15 mouse cellular contexts compared by ENCODE assay signal in genomic region chr6:5315053-5315759, GRCm38 (mm10). TPM values are rescaled to one million over a fixed set of nuclear protein-coding genes. Genes with fewer than 3 reads are reported as not detected.
DNase-seq lines count a peak whose midpoint lies in the region; ATAC-seq and TF ChIP-seq lines count a peak whose summit lies in the region.
"Had no signal": no experiment of that assay in that cellular context is flagged by ENCODE, and none has a peak within 500 bp of the region (broad histone marks: within the 10 kb centered on the region; RNA-seq: fewer than 3 reads in every experiment).

No protein-coding gene starts in this region.

- no peaks in the 10 kb centered on the region for H3K79me2 ChIP-seq in MEL (ENCODE audit: control insufficient read depth, insufficient read depth, low read length, poor library complexity)

- intact Hi-C loops in heart, postnatal 14 days (cut with DNase I) = no loop called here

- no peaks in the 10 kb centered on the region for H3K9me3 ChIP-seq in heart, embryonic 13.5 days
- no peaks in the 10 kb centered on the region for H3K9me3 ChIP-seq in MEL (replicated peaks; ENCODE audit: insufficient read depth, low read length)
- H3K9me3 ChIP-seq in intestine, embryonic 15.5 days = no peaks in the 10 kb centered on the region
- H3K9me3 ChIP-seq: heart, embryonic 10.5 days; limb, embryonic 12.5 days had no signal

- peak overlapping the region; percentile 20; the same call in 1 of the 2 replicates for H3K27ac ChIP-seq in heart, embryonic 13.5 days (replicated peaks)
- peak overlapping the region; percentile 86 for H3K27ac ChIP-seq in MEL (ENCODE audit: control insufficient read depth, low read depth, low read length)
- H3K27ac ChIP-seq in intestine, embryonic 15.5 days = no peak overlapping the region
- H3K27ac ChIP-seq: heart, embryonic 10.5 days; limb, embryonic 12.5 days had no signal

- TF ChIP-seq RAD21 in MEL (IDR thresholded peaks at IDR 0.05; ENCODE audit: low read depth, low read length) = no peak

- no peak for DNase-seq in heart, postnatal 14 days
- peak; percentile 95 for DNase-seq in MEL (ENCODE audit: low read depth, low spot score)
- DNase-seq in cerebellum, postnatal 14 days = no peak
- no peak for DNase-seq in adrenal gland, postnatal 10 days
- DNase-seq in kidney, postnatal 25 days = no peak
- DNase-seq: adrenal gland, adult 2 months; kidney, postnatal 10 days; lung, postnatal 14 days; midbrain, embryonic 14.5 days; thymus, postnatal 36 days had no signal

- TF ChIP-seq EP300 in MEL (IDR thresholded peaks at IDR 0.05; ENCODE audit: low read depth in 1 of 2, low read length in 2 of 2) = peak; percentile 99

- peaks cover 15% of the 10 kb centered on the region for H3K4me1 ChIP-seq in heart, embryonic 13.5 days
- H3K4me1 ChIP-seq in MEL (ENCODE audit: control insufficient read depth in 1 of 2, insufficient read depth in 2 of 2, low read length in 2 of 2) = peaks cover 0 to 12% of the 10 kb centered on the region in 2 experiments; a peak in 2 of 4 replicates
- H3K4me1 ChIP-seq in intestine, embryonic 15.5 days (replicated peaks) = no peaks in the 10 kb centered on the region
- H3K4me1 ChIP-seq: limb, embryonic 12.5 days had no signal

- no peak overlapping the region for H3K9ac ChIP-seq in heart, embryonic 13.5 days
- H3K9ac ChIP-seq in MEL (ENCODE audit: control insufficient read depth, low read depth, low read length, poor library complexity, severe bottlenecking) = no peak overlapping the region
- no peak overlapping the region for H3K9ac ChIP-seq in intestine, embryonic 15.5 days
- H3K9ac ChIP-seq: limb, embryonic 12.5 days had no signal

- TF ChIP-seq CTCF in MEL (IDR thresholded peaks at IDR 0.05 in 2 of 3, conservative IDR thresholded peaks at IDR 0.05 in 1 of 3; ENCODE audit: control insufficient read depth in 1 of 3, insufficient read depth in 1 of 3, low read depth in 2 of 3, low read length in 3 of 3, poor library complexity in 1 of 3, severe bottlenecking in 1 of 3) = no peak; a peak in 1 of 6 replicates

- no peak for TF ChIP-seq POLR2A in MEL (IDR thresholded peaks at IDR 0.05; ENCODE audit: control insufficient read depth in 1 of 2, insufficient read depth in 1 of 2, low read depth in 1 of 2, low read length in 2 of 2, poor library complexity in 1 of 2)

- WGBS in heart, embryonic 13.5 days = 78% methylated on average over 3 of the region's 3 CpGs
- 75% methylated on average over 3 of the region's 3 CpGs for WGBS in intestine, embryonic 15.5 days

- no peak for ATAC-seq in heart, embryonic 13.5 days (ENCODE audit: extremely low read depth, insufficient number of reproducible peaks, low FRiP score, low TSS enrichment)
- ATAC-seq in intestine, embryonic 15.5 days = peak; percentile 85
- peak; percentile 98 for ATAC-seq in megakaryocyte-erythroid progenitor cell, adult 5-6 weeks (replicated peaks; ENCODE audit: low FRiP score, low TSS enrichment, poor library complexity, severe bottlenecking)

- no peak overlapping the region for H3K4me3 ChIP-seq in heart, embryonic 13.5 days
- H3K4me3 ChIP-seq in MEL (ENCODE audit: control insufficient read depth in 1 of 2, insufficient read depth in 1 of 2, low read depth in 2 of 2, low read length in 2 of 2) = no peak overlapping the region
- no peak overlapping the region for H3K4me3 ChIP-seq in intestine, embryonic 15.5 days (replicated peaks)
- H3K4me3 ChIP-seq: heart, embryonic 10.5 days; limb, embryonic 12.5 days had no signal

- no peak overlapping the region for H3K4me2 ChIP-seq in heart, embryonic 13.5 days
- H3K4me2 ChIP-seq in intestine, embryonic 15.5 days (replicated peaks) = no peak overlapping the region
- H3K4me2 ChIP-seq: limb, embryonic 12.5 days had no signal

- H3K36me3 ChIP-seq in heart, embryonic 13.5 days = no peaks in the 10 kb centered on the region
- H3K36me3 ChIP-seq in MEL (ENCODE audit: control insufficient read depth in 1 of 2, insufficient read depth in 2 of 2, low read length in 2 of 2) = peaks cover 0 to 15% of the 10 kb centered on the region in 2 experiments; a peak in 2 of 4 replicates
- H3K36me3 ChIP-seq in intestine, embryonic 15.5 days = no peaks in the 10 kb centered on the region
- H3K36me3 ChIP-seq: heart, embryonic 10.5 days; limb, embryonic 12.5 days had no signal

- H3K27me3 ChIP-seq in heart, embryonic 13.5 days (replicated peaks) = no peaks in the 10 kb centered on the region
- H3K27me3 ChIP-seq in MEL (ENCODE audit: control insufficient read depth in 1 of 2, insufficient read depth in 2 of 2, low read length in 2 of 2) = no peaks in the 10 kb centered on the region
- H3K27me3 ChIP-seq in intestine, embryonic 15.5 days (replicated peaks) = no peaks in the 10 kb centered on the region
- H3K27me3 ChIP-seq: limb, embryonic 12.5 days had no signal

TF ChIP-seq in MEL, 35 proteins besides CTCF, POLR2A, EP300 and RAD21 (continues in another document):
- TF ChIP-seq UBTF (IDR thresholded peaks at IDR 0.05; ENCODE audit: borderline replicate concordance, insufficient read depth, low read depth, low read length) (no peak), POLR2AphosphoS5 (IDR thresholded peaks at IDR 0.05; ENCODE audit: borderline replicate concordance, low read depth, low read length) (no peak), GABPA (IDR thresholded peaks at IDR 0.05; ENCODE audit: low read depth, low read length) (no peak), MEF2A (IDR thresholded peaks at IDR 0.05; ENCODE audit: extremely low read depth, insufficient replicate concordance, low read depth, low read length, poor library complexity, severe bottlenecking) (no peak), USF1 (IDR thresholded peaks at IDR 0.05; ENCODE audit: low read depth, low read length) (no peak), ETS1 (IDR thresholded peaks at IDR 0.05; ENCODE audit: low read depth, low read length) (peak; percentile 98), ZMIZ1 (IDR thresholded peaks at IDR 0.05; ENCODE audit: low read depth, low read length) (no peak), E2F4 (IDR thresholded peaks at IDR 0.05; ENCODE audit: borderline replicate concordance, low read depth, low read length) (no peak), ZNF384 (IDR thresholded peaks at IDR 0.05; ENCODE audit: low read depth, low read length) (peak; percentile 81), TAL1 (IDR thresholded peaks at IDR 0.05; ENCODE audit: low read length) (peak; percentile 98), HCFC1 (IDR thresholded peaks at IDR 0.05; ENCODE audit: low read depth, low read length) (0 out of 2 replicates have a peak, but pooled peaks have one; percentile 57), POLR2AphosphoS2 (IDR thresholded peaks at IDR 0.05; ENCODE audit: low read length) (no peak), KAT2A (conservative IDR thresholded peaks at IDR 0.05; ENCODE audit: low read depth, low read length) (no peak), SMC3 (IDR thresholded peaks at IDR 0.05; ENCODE audit: low read depth, low read length) (no peak), MAZ (IDR thresholded peaks at IDR 0.05; ENCODE audit: low read depth, low read length) (no peak), JUND (IDR thresholded peaks at IDR 0.05; ENCODE audit: low read depth, low read length) (no peak), USF2 (IDR thresholded peaks at IDR 0.05; ENCODE audit: borderline replicate concordance in 1 of 2, insufficient read depth in 1 of 2, low read depth in 1 of 2, low read length in 2 of 2) (no peak), NELFE (IDR thresholded peaks at IDR 0.05; ENCODE audit: low read depth, low read length) (no peak), NRF1 (IDR thresholded peaks at IDR 0.05; ENCODE audit: insufficient read depth, low read depth, low read length, poor library complexity, severe bottlenecking) (no peak), GATA1 (IDR thresholded peaks at IDR 0.05; ENCODE audit: low read depth, low read length) (peak; percentile 100), ZC3H11A (IDR thresholded peaks at IDR 0.05; ENCODE audit: low read depth, low read length) (no peak), BHLHE40 (IDR thresholded peaks at IDR 0.05; ENCODE audit: borderline replicate concordance, low read depth, low read length) (peak; percentile 77; the same call in 1 of the 2 replicates), TBP (IDR thresholded peaks at IDR 0.05; ENCODE audit: low read depth, low read length) (no peak; the same call in 1 of the 2 replicates), MYC (IDR thresholded peaks at IDR 0.05; ENCODE audit: low read depth, low read length) (no peak), CHD2 (IDR thresholded peaks at IDR 0.05; ENCODE audit: low read length) (no peak), MXI1 (IDR thresholded peaks at IDR 0.05; ENCODE audit: low read depth, low read length) (peak; percentile 74), SIN3A (IDR thresholded peaks at IDR 0.05; ENCODE audit: low read length) (peak; percentile 92), MYB (IDR thresholded peaks at IDR 0.05; ENCODE audit: low read depth, low read length) (peak; percentile 65), MAX (IDR thresholded peaks at IDR 0.05; ENCODE audit: low read length) (no peak)

RNA-seq across cellular contexts. Expression of gene Pon2, which starts 17.0 kb away (rescaled TPM):
- 37.2 and 41.4 TPM in 2 replicates for polyA plus RNA-seq in heart, embryonic 13.5 days (2015; fragmentation: Nextera tagmentation; extraction: Ambion mirVana)
- 10 to 100 TPM; 17.8 to 20.9 TPM for total RNA-seq in heart, postnatal 14 days (2021)
- 9.6 and 14.4 TPM in 2 replicates for total RNA-seq in MEL (2012; rRNA removed)
- polyA plus RNA-seq in MEL (2012; ENCODE audit: insufficient read depth in 1 of 2, insufficient read length in 2 of 2, low read depth in 1 of 2, low replicate concordance in 2 of 2, missing spikeins in 1 of 2) = 10 to 100 TPM in 1 of 2 experiments, not detected in 1; 21.2 TPM
- polyA plus RNA-seq in intestine, embryonic 15.5 days (2015; fragmentation: Nextera tagmentation; extraction: Ambion mirVana) = 58.4 and 64.5 TPM in 2 replicates
- 72.9 and 111 TPM in 2 replicates for total RNA-seq in megakaryocyte-erythroid progenitor cell, adult 5-6 weeks (2014; fragmentation: Nextera tagmentation)
- total RNA-seq in megakaryocyte-erythroid progenitor cell, adult 5-6 weeks (2017) = 38.7 and 44.5 TPM in 2 replicates
- 10 to 100 TPM; 25.4 to 28.6 TPM for total RNA-seq in adrenal gland, postnatal 10 days (2021)

RNA-seq across cellular contexts. Expression of gene Pon3, which starts 59.1 kb away (rescaled TPM):
- 36.5 and 41.3 TPM in 2 replicates for polyA plus RNA-seq in heart, embryonic 13.5 days (2015; fragmentation: Nextera tagmentation; extraction: Ambion mirVana)
- 10 to 100 TPM; 20.2 to 24.2 TPM for total RNA-seq in heart, postnatal 14 days (2021)
- total RNA-seq in MEL (2012; rRNA removed) = 2.9 and 3.1 TPM in 2 replicates
- polyA plus RNA-seq in MEL (2012; ENCODE audit: insufficient read depth in 1 of 2, insufficient read length in 2 of 2, low read depth in 1 of 2, low replicate concordance in 2 of 2, missing spikeins in 1 of 2) = 1 to 10 TPM in 1 of 2 experiments, not detected in 1; 5.9 TPM
- polyA plus RNA-seq in intestine, embryonic 15.5 days (2015; fragmentation: Nextera tagmentation; extraction: Ambion mirVana) = 22.4 and 23.5 TPM in 2 replicates
- total RNA-seq in megakaryocyte-erythroid progenitor cell, adult 5-6 weeks (2014; fragmentation: Nextera tagmentation) = 8.6 and 12.8 TPM in 2 replicates
- total RNA-seq in megakaryocyte-erythroid progenitor cell, adult 5-6 weeks (2017) = 15.5 and 21.1 TPM in 2 replicates
- total RNA-seq in adrenal gland, postnatal 10 days (2021) = 10 to 100 TPM; 90.8 to 93.3 TPM
